Mouse (Mus musculus): ENCODE data around the gene Metrnl. TPM values are rescaled to one million over a fixed set of nuclear protein-coding genes. Genes with fewer than 3 reads are reported as not detected.
"Not testable (repeated sequence)": the region's sequence is repeated elsewhere in the genome, so short reads cannot be mapped to it uniquely, and the experiment has no call there.

Metrnl gene
- polyA plus RNA-seq, 1 experiment from 2014 or later, result 10.1 TPM

DNA sequence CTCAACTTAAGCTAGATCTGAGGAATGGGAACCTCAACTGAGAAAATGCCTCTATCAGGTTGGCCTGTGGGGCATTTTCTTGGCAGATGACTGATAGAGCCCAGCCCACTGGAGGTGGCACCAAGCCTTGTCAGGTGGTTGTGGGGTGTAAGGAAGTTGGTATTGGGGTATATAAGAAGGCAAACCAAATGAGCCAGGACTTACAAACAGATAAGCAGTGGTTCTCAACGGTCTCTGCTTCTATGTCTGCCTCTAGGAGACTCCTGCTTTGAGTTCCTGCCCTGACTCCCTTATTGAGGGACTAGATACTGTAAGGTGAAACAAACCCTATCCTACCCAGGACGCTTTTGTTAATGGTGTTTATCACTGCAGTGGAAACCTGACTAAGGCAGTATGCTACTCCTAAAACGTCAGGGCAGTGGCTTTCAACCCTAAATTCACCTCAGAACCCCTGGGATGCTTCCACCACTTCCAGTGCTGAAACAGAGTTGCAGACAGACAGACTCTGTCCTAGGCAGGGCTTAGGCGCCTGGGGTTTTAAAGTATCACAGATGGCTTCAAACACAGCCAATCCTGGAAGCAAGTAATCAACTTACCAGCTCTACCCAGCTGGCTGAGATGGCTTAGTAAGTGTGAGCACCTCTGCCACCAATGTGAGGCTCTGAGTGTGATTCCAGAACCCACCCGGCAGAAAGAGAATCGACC lies 45.4 kb upstream of the Metrnl start:
- Histone ChIP-seq H3K27me3 (ENCODE audit: control insufficient read depth, insufficient read depth, low read length) (no peaks in the 10 kb centered on the region), H3K9ac (replicated peaks; ENCODE audit: low read length) (no peak overlapping the region), H3K27ac (replicated peaks; ENCODE audit: low read depth, low read length) (no peak overlapping the region), H3K4me1 (ENCODE audit: control insufficient read depth, insufficient read depth, low read length) (no peaks in the 10 kb centered on the region), H3K36me3 (replicated peaks; ENCODE audit: control insufficient read depth, insufficient read depth, low read depth, low read length) (no peaks in the 10 kb centered on the region), H3K4me3 (ENCODE audit: low read depth, low read length) (no peak overlapping the region), H3K9me3 (replicated peaks; ENCODE audit: control insufficient read depth, low read length) (no peaks in the 10 kb centered on the region), H3K4me2 (ENCODE audit: low read depth, low read length) (no peak overlapping the region)
- no peak for DNase-seq (ENCODE audit: low spot score)
- 83% methylated on average over 6 of the region's 6 CpGs for WGBS
- ATAC-seq (replicated peaks; ENCODE audit: insufficient number of reproducible peaks, low FRiP score, low TSS enrichment, low read depth), result no peak

DNA sequence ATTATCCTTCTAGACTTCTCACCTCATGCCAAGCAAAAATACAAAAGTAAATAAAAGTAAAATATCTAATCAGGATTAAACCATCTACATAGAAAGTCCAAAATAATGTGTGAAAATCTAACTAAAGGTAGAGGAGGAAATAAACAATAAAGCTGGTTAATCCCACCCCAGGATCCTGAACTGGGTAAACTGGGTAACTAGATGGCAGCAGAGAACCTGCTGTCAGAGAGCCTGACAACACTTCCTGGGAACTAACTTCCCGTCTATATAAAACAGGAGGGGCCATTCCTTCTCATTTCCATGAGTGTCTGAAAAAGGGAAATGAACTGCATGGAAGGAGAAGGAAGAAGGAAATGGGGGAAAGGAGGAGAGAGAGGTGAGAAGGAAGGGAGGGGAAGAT lies 43.2 kb upstream of the Metrnl start:
- Histone ChIP-seq H3K4me1 (ENCODE audit: control insufficient read depth, insufficient read depth, low read length) (no peaks in the 10 kb centered on the region), H3K9ac (replicated peaks; ENCODE audit: low read length) (no peak overlapping the region), H3K27ac (replicated peaks; ENCODE audit: low read depth, low read length) (no peak overlapping the region), H3K27me3 (ENCODE audit: control insufficient read depth, insufficient read depth, low read length) (no peaks in the 10 kb centered on the region), H3K9me3 (replicated peaks; ENCODE audit: control insufficient read depth, low read length) (no peaks in the 10 kb centered on the region), H3K36me3 (replicated peaks; ENCODE audit: control insufficient read depth, insufficient read depth, low read depth, low read length) (no peaks in the 10 kb centered on the region), H3K4me2 (ENCODE audit: low read depth, low read length) (no peak overlapping the region), H3K4me3 (ENCODE audit: low read depth, low read length) (no peak overlapping the region)
- WGBS, result 50% methylated on average over 1 of the region's 1 CpGs
- ATAC-seq (replicated peaks; ENCODE audit: insufficient number of reproducible peaks, low FRiP score, low TSS enrichment, low read depth) (no peak), DNase-seq (ENCODE audit: low spot score) (no peak)

GRCm38 (mm10) chr11:121660604-121661003 lies 40.7 kb upstream of the Metrnl start:
- not testable (repeated sequence) for ATAC-seq (replicated peaks; ENCODE audit: insufficient number of reproducible peaks, low FRiP score, low TSS enrichment, low read depth); DNase-seq (ENCODE audit: low spot score)

DNA sequence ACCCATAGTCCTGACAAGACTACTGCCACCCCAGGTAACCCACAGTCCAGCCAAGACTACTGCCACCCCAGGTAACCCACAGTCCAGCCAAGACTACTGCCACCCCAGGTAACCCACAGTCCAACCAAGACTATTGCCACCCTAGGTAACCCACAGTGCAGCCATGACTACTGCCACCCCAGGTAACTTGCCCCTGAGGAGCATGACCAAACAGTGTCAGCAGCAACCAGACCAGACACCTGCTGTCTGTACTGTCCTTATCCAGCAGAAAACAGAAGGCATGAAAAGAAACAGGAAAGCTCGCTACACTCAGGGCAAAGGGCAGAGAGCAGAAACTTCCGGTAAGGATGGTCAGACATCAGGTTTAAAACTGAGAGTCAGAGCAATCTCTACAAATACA lies 40.2 kb upstream of the Metrnl start:
- H3K36me3 ChIP-seq (replicated peaks; ENCODE audit: control insufficient read depth, insufficient read depth, low read depth, low read length), result no peaks in the 10 kb centered on the region

More at GRCm38 (mm10) chr11:121660604-121661003, 40.7 kb upstream of the Metrnl start:
- not testable (repeated sequence) for H3K27ac ChIP-seq (replicated peaks; ENCODE audit: low read depth, low read length); H3K4me2 ChIP-seq (ENCODE audit: low read depth, low read length); H3K4me3 ChIP-seq (ENCODE audit: low read depth, low read length); H3K4me1 ChIP-seq (ENCODE audit: control insufficient read depth, insufficient read depth, low read length); H3K9ac ChIP-seq (replicated peaks; ENCODE audit: low read length); H3K9me3 ChIP-seq (replicated peaks; ENCODE audit: control insufficient read depth, low read length); H3K27me3 ChIP-seq (ENCODE audit: control insufficient read depth, insufficient read depth, low read length); H3K36me3 ChIP-seq (replicated peaks; ENCODE audit: control insufficient read depth, insufficient read depth, low read depth, low read length)
- WGBS, result 93% methylated on average over 2 of the region's 2 CpGs

DNA sequence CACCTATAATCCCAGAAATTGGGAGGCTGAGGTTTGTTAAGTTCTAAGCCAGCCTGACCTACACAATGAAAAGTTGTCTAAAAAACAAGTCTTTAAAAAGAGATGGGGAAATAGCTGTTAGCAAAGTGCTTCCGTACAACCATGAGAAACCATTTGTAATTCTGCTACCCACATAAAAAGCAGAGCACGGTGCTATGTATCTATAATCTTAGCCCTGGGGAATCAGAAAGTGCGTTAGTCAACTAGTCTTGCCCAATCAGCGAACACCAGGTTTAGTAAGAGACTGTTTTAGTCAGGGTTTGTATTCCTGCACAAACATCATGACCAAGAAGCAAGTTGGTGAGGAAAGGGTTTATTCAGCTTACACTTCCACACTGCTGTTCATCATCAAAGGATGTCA lies 33.8 kb upstream of the Metrnl start:
- DNase-seq (ENCODE audit: low spot score), result no peak
- no peak for ATAC-seq (replicated peaks; ENCODE audit: insufficient number of reproducible peaks, low FRiP score, low TSS enrichment, low read depth)
- Histone ChIP-seq H3K4me3 (ENCODE audit: low read depth, low read length) (no peak overlapping the region), H3K9me3 (replicated peaks; ENCODE audit: control insufficient read depth, low read length) (no peaks in the 10 kb centered on the region), H3K27ac (replicated peaks; ENCODE audit: low read depth, low read length) (no peak overlapping the region), H3K4me1 (ENCODE audit: control insufficient read depth, insufficient read depth, low read length) (no peaks in the 10 kb centered on the region), H3K4me2 (ENCODE audit: low read depth, low read length) (no peak overlapping the region), H3K27me3 (ENCODE audit: control insufficient read depth, insufficient read depth, low read length) (no peaks in the 10 kb centered on the region), H3K9ac (replicated peaks; ENCODE audit: low read length) (no peak overlapping the region), H3K36me3 (replicated peaks; ENCODE audit: control insufficient read depth, insufficient read depth, low read depth, low read length) (no peaks in the 10 kb centered on the region)
- 94% methylated on average over 4 of the region's 4 CpGs for WGBS

More for the DNA sequence above, 40.2 kb upstream of the Metrnl start:
- Histone ChIP-seq H3K4me2 (ENCODE audit: low read depth, low read length) (no peak overlapping the region), H3K4me1 (ENCODE audit: control insufficient read depth, insufficient read depth, low read length) (no peaks in the 10 kb centered on the region), H3K9me3 (replicated peaks; ENCODE audit: control insufficient read depth, low read length) (no peaks in the 10 kb centered on the region), H3K9ac (replicated peaks; ENCODE audit: low read length) (no peak overlapping the region), H3K27me3 (ENCODE audit: control insufficient read depth, insufficient read depth, low read length) (no peaks in the 10 kb centered on the region), H3K27ac (replicated peaks; ENCODE audit: low read depth, low read length) (no peak overlapping the region), H3K4me3 (ENCODE audit: low read depth, low read length) (no peak overlapping the region)
- WGBS, result 83% methylated on average over 2 of the region's 2 CpGs
- DNase-seq (ENCODE audit: low spot score) (no peak), ATAC-seq (replicated peaks; ENCODE audit: insufficient number of reproducible peaks, low FRiP score, low TSS enrichment, low read depth) (no peak)

DNA sequence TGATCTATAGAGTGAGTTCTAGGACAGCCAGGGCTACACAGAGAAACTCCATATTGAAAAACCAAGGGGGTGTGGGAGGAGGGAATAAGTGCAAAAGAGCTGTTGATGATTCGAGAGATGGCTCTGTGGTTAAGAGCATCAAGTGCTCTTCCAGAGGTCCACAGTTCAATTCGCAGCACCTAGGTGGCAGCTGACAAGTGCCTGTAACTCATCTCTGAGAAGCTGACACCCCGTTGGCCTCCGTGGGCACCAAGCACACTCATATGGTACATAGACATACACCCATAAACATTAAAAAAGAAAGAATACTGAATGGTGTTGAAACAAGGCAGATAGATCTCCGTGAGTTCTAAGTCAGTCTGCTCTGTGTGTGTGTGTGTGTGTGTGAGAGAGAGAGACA lies 32.6 kb upstream of the Metrnl start:
- H3K4me2 ChIP-seq (ENCODE audit: low read depth, low read length), result no peak overlapping the region
- ATAC-seq (replicated peaks; ENCODE audit: insufficient number of reproducible peaks, low FRiP score, low TSS enrichment, low read depth) (no peak), DNase-seq (ENCODE audit: low spot score) (no peak)
- H3K9me3 ChIP-seq (replicated peaks; ENCODE audit: control insufficient read depth, low read length), result no peaks in the 10 kb centered on the region
- no peak overlapping the region for H3K27ac ChIP-seq (replicated peaks; ENCODE audit: low read depth, low read length)
- WGBS, result 89% methylated on average over 5 of the region's 5 CpGs
- no peak overlapping the region for H3K9ac ChIP-seq (replicated peaks; ENCODE audit: low read length)
- no peaks in the 10 kb centered on the region for H3K4me1 ChIP-seq (ENCODE audit: control insufficient read depth, insufficient read depth, low read length)
- H3K36me3 ChIP-seq (replicated peaks; ENCODE audit: control insufficient read depth, insufficient read depth, low read depth, low read length), result no peaks in the 10 kb centered on the region
- H3K27me3 ChIP-seq (ENCODE audit: control insufficient read depth, insufficient read depth, low read length), result no peaks in the 10 kb centered on the region
- no peak overlapping the region for H3K4me3 ChIP-seq (ENCODE audit: low read depth, low read length)

DNA sequence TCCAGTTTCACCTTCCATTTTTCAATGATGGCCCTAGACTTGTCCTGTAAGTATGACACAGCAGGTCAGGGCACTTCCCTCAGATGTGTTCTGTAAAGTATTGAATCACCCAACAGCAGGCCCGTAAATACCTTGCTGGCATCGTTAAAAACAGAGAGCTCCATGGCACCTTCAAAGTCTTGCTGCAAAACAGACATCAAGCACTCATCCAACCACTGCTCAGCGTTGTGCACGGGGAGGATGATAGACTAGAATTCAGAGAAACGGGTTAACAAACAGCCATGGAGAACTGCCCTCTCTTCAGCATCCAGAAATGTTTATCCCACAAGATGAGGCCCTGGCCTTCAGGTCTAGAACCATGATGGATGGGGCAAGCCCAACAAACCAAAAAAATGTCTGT lies 30.4 kb upstream of the Metrnl start:
- Histone ChIP-seq H3K36me3 (replicated peaks; ENCODE audit: control insufficient read depth, insufficient read depth, low read depth, low read length) (no peaks in the 10 kb centered on the region), H3K27me3 (ENCODE audit: control insufficient read depth, insufficient read depth, low read length) (no peaks in the 10 kb centered on the region), H3K4me3 (ENCODE audit: low read depth, low read length) (no peak overlapping the region), H3K9ac (replicated peaks; ENCODE audit: low read length) (no peak overlapping the region), H3K27ac (replicated peaks; ENCODE audit: low read depth, low read length) (no peak overlapping the region), H3K4me2 (ENCODE audit: low read depth, low read length) (no peak overlapping the region), H3K9me3 (replicated peaks; ENCODE audit: control insufficient read depth, low read length) (no peaks in the 10 kb centered on the region), H3K4me1 (ENCODE audit: control insufficient read depth, insufficient read depth, low read length) (no peaks in the 10 kb centered on the region)
- ATAC-seq (replicated peaks; ENCODE audit: insufficient number of reproducible peaks, low FRiP score, low TSS enrichment, low read depth) (no peak), DNase-seq (ENCODE audit: low spot score) (no peak)
- WGBS, result 94% methylated on average over 5 of the region's 5 CpGs

GRCm38 (mm10) chr11:121672312-121672989 lies 28.9 kb upstream of the Metrnl start:
- ATAC-seq (replicated peaks; ENCODE audit: insufficient number of reproducible peaks, low FRiP score, low TSS enrichment, low read depth) (no peak; the same call in 1 of the 2 replicates), DNase-seq (ENCODE audit: low spot score) (no peak)
- Histone ChIP-seq H3K9ac (replicated peaks; ENCODE audit: low read length) (peak overlapping the region; percentile 63), H3K36me3 (replicated peaks; ENCODE audit: control insufficient read depth, insufficient read depth, low read depth, low read length) (no peaks in the 10 kb centered on the region), H3K4me1 (ENCODE audit: control insufficient read depth, insufficient read depth, low read length) (no peaks in the 10 kb centered on the region), H3K4me2 (ENCODE audit: low read depth, low read length) (peak overlapping the region; percentile 50), H3K4me3 (ENCODE audit: low read depth, low read length) (peak overlapping the region; percentile 61), H3K9me3 (replicated peaks; ENCODE audit: control insufficient read depth, low read length) (no peaks in the 10 kb centered on the region), H3K27me3 (ENCODE audit: control insufficient read depth, insufficient read depth, low read length) (no peaks in the 10 kb centered on the region), H3K27ac (replicated peaks; ENCODE audit: low read depth, low read length) (peak overlapping the region; percentile 77)
- 5% methylated on average over 22 of the region's 22 CpGs for WGBS

Measured in embryonic facial prominence, embryonic 11.5 days (tissue).